Mouse (Mus musculus) kidney, postnatal 0 days (tissue): ENCODE measurements around the gene Ptpn1. TPM values are rescaled to one million over a fixed set of nuclear protein-coding genes. Genes with fewer than 3 reads are reported as not detected.

Experiments
- ATAC-seq: fragments of 200-750 bp; cut with Nextera tagmentation; replicated peaks from 2 replicates; pipeline ENCODE4 v1.8.0; 2017; ENCODE audit warnings: low read depth, moderate number of reproducible peaks, moderate TSS enrichment, moderate library complexity; ENCODE audit not compliant: low FRiP score
- DNase-seq: peaks from one replicate; pipeline ENCODE4 v3.0.0-alpha.2; 2016; ENCODE audit warnings: low spot score
- H3K27ac ChIP-seq: fragments of 300-500 bp; sonication (generic); 2 replicates; pipeline ENCODE4 v1.5.1; 2014; ENCODE audit warnings: mild to moderate bottlenecking
- H3K27me3 ChIP-seq: fragments of 300-500 bp; sonication (generic); 2 replicates; pipeline ENCODE4 v1.6.1; 2014; ENCODE audit warnings: low read length, mixed read lengths; ENCODE audit not compliant: insufficient read depth
- H3K36me3 ChIP-seq: fragments of 300-500 bp; sonication (generic); 2 replicates; pipeline ENCODE4 v1.6.1; 2014; ENCODE audit warnings: low read length, mixed read lengths; ENCODE audit not compliant: insufficient read depth
- H3K4me1 ChIP-seq: fragments of 300-500 bp; sonication (generic); replicated peaks from 2 replicates; pipeline ENCODE4 v1.6.1; 2014; ENCODE audit warnings: antibody characterized with exemption, low read length, mixed read lengths; ENCODE audit not compliant: insufficient read depth
- H3K4me2 ChIP-seq: fragments of 300-500 bp; sonication (generic); 2 replicates; pipeline ENCODE4 v1.6.1; 2014; ENCODE audit warnings: mild to moderate bottlenecking, low read length, moderate library complexity, mixed read lengths
- H3K4me3 ChIP-seq: fragments of 300-500 bp; sonication (generic); replicated peaks from 2 replicates; pipeline ENCODE4 v1.5.1; 2014; ENCODE audit warnings: low read depth, low read length
- H3K9ac ChIP-seq: fragments of 300-500 bp; sonication (generic); 2 replicates; pipeline ENCODE4 v1.6.1; 2014; ENCODE audit warnings: low read depth, low read length
- H3K9me3 ChIP-seq: fragments of 300-500 bp; sonication (generic); replicated peaks from 2 replicates; pipeline ENCODE4 v1.6.1; 2016; ENCODE audit warnings: low read length, inconsistent platforms, mixed read lengths
- CTCF ChIP-seq: IDR thresholded peaks from 2 replicates; pipeline ENCODE4 v1.5.1; 2016; ENCODE audit warnings: antibody characterized with exemption, low read depth, mild to moderate bottlenecking, moderate library complexity
- WGBS: fragments of 180-500 bp; shearing (Covaris S2); extraction: QIAGEN DNeasy Blood & Tissue Kit; methylation state at CpG from one replicate; pipeline ENCODE4 v1.1.7; 2014; 5-methylcytosine and 5-hydroxymethylcytosine counted together
- polyA plus RNA-seq: library from polyadenylated mRNA; unstranded; fragments of >200 nt; fragmentation: Nextera tagmentation; extraction: Ambion mirVana; gene quantifications from 2 replicates; pipeline ENCODE4 v1.2.1, GENCODE M21; 2015

Gene Ptpn1
- polyA plus RNA-seq, 1 experiment from 2014 or later = 54.2 TPM

GRCm38 (mm10) chr2:167995870-167996635, 64.2 kb downstream of the Ptpn1 start:
- no peaks in the 10 kb centered on the region for H3K4me1 ChIP-seq
- H3K4me3 ChIP-seq = no peak overlapping the region
- no peaks in the 10 kb centered on the region for H3K27me3 ChIP-seq
- 0 out of 2 replicates have a peak, but pooled peaks cover 2% of the 10 kb centered on the region for H3K36me3 ChIP-seq
- no peak overlapping the region for H3K4me2 ChIP-seq
- no peak for TF ChIP-seq CTCF
- peak overlapping the region; percentile 27; the same call in 1 of the 2 replicates for H3K9ac ChIP-seq
- no peaks in the 10 kb centered on the region for H3K9me3 ChIP-seq
- ATAC-seq = no peak
- no peak for DNase-seq
- H3K27ac ChIP-seq = no peak overlapping the region
- WGBS = 53% methylated on average over 19 of the region's 19 CpGs

GRCm38 (mm10) chr2:167996672-167997215, 64.9 kb downstream of the Ptpn1 start:
- no peak overlapping the region for H3K9ac ChIP-seq
- DNase-seq (no peak), ATAC-seq (no peak)
- H3K4me2 ChIP-seq = no peak overlapping the region
- H3K36me3 ChIP-seq = 0 out of 2 replicates have a peak, but pooled peaks cover 2% of the 10 kb centered on the region
- TF ChIP-seq CTCF = no peak
- no peak overlapping the region for H3K4me3 ChIP-seq
- H3K9me3 ChIP-seq = no peaks in the 10 kb centered on the region
- WGBS = 55% methylated on average over 8 of the region's 8 CpGs
- H3K4me1 ChIP-seq = no peaks in the 10 kb centered on the region
- H3K27ac ChIP-seq = no peak overlapping the region
- H3K27me3 ChIP-seq = no peaks in the 10 kb centered on the region

GRCm38 (mm10) chr2:167997562-167997961, 65.7 kb downstream of the Ptpn1 start:
- no peak for DNase-seq
- H3K27me3 ChIP-seq = no peaks in the 10 kb centered on the region
- TF ChIP-seq CTCF = no peak
- H3K4me2 ChIP-seq = no peak overlapping the region
- H3K9me3 ChIP-seq = no peaks in the 10 kb centered on the region
- ATAC-seq = no peak
- no peak overlapping the region for H3K27ac ChIP-seq
- no peak overlapping the region for H3K9ac ChIP-seq
- no peaks in the 10 kb centered on the region for H3K4me1 ChIP-seq
- H3K4me3 ChIP-seq = no peak overlapping the region
- 0 out of 2 replicates have a peak, but pooled peaks cover 2% of the 10 kb centered on the region for H3K36me3 ChIP-seq
- WGBS = 67% methylated on average over 3 of the region's 3 CpGs

GRCm38 (mm10) chr2:167999145-167999743, 67.4 kb downstream of the Ptpn1 start:
- Histone ChIP-seq H3K4me2 (no peak overlapping the region), H3K36me3 (0 out of 2 replicates have a peak, but pooled peaks cover 2% of the 10 kb centered on the region), H3K9me3 (no peaks in the 10 kb centered on the region), H3K4me1 (peaks cover 7% of the 10 kb centered on the region; the same call in 1 of the 2 replicates), H3K9ac (no peak overlapping the region), H3K4me3 (no peak overlapping the region), H3K27ac (no peak overlapping the region), H3K27me3 (no peaks in the 10 kb centered on the region)
- DNase-seq (no peak), ATAC-seq (no peak)
- TF ChIP-seq CTCF = peak; percentile 31; the same call in 1 of the 2 replicates
- WGBS = 66% methylated on average over 3 of the region's 3 CpGs

- ATAC-seq (no peak), DNase-seq (no peak)
- Histone ChIP-seq H3K36me3 (0 out of 2 replicates have a peak, but pooled peaks cover 2% of the 10 kb centered on the region), H3K9ac (no peak overlapping the region), H3K27ac (no peak overlapping the region), H3K4me2 (no peak overlapping the region), H3K4me1 (peaks cover 11% of the 10 kb centered on the region; the same call in 1 of the 2 replicates), H3K4me3 (no peak overlapping the region), H3K9me3 (no peaks in the 10 kb centered on the region), H3K27me3 (no peaks in the 10 kb centered on the region)
- no peak for TF ChIP-seq CTCF
- WGBS = 56% methylated on average over 4 of the region's 4 CpGs
Observed at GRCm38 (mm10) chr2:168002188-168002587, 70.3 kb downstream of the Ptpn1 start.

- H3K27ac ChIP-seq = no peak overlapping the region
- 74% methylated on average over 2 of the region's 2 CpGs for WGBS
Observed at GRCm38 (mm10) chr2:168002884-168003283, 71.0 kb downstream of the Ptpn1 start.

More at GRCm38 (mm10) chr2:168002884-168003283, 71.0 kb downstream of the Ptpn1 start:
- Histone ChIP-seq H3K27me3 (no peaks in the 10 kb centered on the region), H3K4me2 (no peak overlapping the region), H3K4me1 (peaks cover 11% of the 10 kb centered on the region; the same call in 1 of the 2 replicates), H3K4me3 (no peak overlapping the region), H3K9me3 (no peaks in the 10 kb centered on the region), H3K9ac (no peak overlapping the region), H3K36me3 (0 out of 2 replicates have a peak, but pooled peaks cover 2% of the 10 kb centered on the region)
- DNase-seq = no peak
- no peak for TF ChIP-seq CTCF
- ATAC-seq = no peak
